Mouse (Mus musculus): ENCODE data around the gene Srcin1.

Srcin1 gene

DNA sequence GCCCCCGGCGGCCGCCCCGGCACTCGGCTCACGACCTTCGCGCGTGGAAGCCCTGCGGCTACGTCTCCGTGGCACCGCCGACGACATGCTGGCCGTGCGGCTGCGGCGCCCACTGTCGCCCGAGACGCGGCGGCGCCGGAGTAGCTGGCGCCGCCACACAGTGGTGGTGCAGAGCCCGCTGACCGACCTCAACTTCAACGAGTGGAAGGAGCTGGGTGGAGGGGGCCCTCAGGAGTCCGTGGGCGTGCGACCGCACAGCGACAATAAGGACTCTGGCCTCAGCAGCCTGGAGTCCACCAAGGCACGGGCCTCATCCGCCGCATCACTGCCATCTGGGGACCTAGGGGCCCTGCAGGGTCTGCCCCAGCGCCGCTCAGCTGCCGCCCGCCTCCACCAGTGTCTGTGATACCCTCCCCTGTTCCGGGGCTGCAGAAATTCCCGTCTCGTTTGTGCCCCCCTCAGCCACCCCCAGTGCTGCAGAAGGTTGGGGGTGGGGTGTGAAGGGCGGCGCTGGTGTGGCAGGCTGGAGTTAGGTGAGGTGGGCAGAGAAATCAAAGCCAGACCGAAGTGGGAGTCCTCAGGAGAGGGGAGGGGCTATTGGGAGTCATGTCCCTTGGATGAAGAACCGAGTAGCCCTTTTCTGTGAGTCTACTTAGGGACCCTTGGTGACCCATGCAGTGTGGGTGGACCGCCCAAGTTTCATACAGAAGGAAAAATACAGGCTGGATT lies 75.1 kb downstream of the Srcin1 start:
- no peak for DNase-seq

DNA sequence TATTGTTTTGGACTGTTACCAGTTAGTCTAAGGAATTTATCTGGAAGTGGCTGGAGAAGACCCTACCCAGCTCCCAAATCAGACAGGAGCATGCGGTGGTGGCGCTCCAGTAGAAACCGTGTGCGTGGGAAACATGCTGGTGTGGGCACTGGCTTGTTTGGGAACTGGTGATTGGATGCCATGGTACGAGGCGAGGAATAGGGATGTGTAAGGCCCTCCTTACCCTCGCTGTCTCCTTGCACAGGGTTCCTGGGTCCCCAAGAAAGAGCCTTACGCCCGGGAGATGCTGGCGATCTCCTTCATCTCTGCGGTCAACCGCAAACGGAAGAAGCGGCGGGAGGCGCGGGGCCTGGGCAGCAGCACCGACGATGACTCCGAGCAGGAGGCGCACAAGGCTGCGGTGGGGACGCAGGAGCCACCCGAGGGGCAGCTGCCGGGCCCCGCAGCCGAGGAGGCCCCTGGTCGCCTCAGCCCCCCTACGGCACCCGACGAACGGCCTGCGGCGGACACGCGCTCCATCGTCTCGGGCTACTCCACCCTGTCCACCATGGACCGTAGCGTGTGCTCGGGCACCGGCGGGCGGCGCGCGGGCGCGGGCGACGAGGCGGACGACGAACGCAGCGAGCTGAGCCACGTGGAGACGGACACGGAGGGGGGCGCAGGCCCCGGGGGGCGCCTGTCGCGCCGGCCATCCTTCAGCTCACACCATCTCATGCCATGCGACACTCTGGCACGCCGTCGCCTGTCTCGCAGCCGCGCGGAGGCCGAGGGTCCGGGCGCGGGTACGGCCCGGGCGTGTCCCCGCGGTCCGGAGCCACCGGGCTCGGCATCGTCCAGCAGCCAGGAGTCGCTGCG lies 75.9 kb downstream of the Srcin1 start, which contains the start of gene 4933428G20Rik:
TSS of gene 4933428G20Rik (minus strand) at position 476 of the 855 bp plus-strand sequence.
- no peak for DNase-seq

DNA sequence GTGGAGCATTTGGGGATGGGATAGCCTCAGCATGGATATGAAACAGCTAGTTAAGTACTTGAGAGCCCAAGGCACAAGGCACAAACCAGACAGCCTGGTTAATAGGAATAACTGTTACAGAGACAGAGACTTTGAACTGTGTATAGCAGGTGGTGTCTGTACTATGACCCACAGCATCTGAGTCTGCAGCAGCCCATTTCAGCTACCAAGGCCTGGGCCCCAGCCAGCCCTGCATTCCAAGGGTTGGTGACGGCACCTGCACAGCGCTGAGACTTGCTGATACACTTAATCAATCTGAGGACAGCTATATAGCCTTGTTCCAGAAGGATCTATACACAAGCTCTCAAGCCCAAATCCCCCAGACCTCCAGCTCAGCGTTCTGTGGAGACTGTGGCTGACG lies 78.4 kb downstream of the Srcin1 start:
- no peak for DNase-seq

DNA sequence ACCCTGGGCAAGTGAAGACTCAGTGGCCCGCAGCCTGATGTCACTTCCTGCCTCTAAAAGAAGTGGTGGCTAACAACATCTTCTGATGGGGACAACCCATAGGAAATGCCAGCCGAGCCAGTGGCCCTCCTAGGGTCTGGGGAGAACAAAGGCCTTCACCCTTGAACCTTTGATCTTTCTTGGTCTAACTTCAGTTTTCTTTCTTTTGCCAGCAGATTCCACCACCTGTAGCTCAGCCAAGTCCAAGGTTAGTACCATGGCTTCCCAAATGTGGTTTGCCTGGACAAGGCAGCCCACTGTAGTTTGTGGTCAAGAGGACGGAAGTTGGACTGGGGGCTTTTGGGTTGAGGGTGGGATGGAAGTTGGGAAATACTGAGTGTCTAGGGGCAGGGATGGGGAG lies 83.2 kb downstream of the Srcin1 start:
- DNase-seq: no peak

GRCm38 (mm10) chr11:97491640-97492039 lies 84.3 kb downstream of the Srcin1 start:
- DNase-seq: no peak

DNA sequence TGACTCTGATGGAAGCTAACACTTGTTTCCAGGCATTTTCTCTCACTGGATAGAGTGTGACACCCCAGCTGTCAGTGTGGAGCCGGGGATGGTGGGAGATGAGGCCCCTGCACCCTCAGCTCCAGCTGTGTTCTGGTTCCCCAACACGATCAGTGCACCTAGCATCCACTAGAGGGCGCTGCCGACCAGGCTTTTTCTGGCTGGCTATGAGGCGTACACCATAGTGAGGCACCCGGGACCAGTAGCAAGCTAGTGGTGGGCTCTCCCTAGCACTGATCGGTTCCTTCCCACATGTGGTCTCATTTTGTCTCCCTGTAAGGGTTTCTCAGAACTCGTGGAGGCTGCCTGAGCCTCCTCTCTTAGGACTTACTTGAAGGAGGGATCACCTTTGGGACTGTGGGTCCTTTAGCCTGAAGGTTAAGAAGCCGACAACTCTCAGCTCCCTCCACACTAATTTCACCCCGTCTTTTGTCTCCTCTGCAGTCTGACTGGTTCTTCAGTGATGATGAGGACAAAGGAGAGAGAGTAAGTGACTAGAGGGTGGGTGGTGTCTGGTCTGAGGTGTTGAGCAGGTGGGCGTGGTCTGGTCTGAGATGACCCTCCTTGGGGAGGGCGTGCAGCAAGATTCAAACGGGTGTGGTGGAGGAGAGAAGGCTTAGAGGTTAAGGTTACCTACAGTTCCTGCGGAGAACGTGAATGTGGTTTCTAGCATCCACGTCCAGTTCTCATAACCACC lies 86.2 kb downstream of the Srcin1 start:
- DNase-seq: peak; percentile 50 to 66

GRCm38 (mm10) chr11:97487656-97488055 lies 88.3 kb downstream of the Srcin1 start:
- DNase-seq: no peak

DNA sequence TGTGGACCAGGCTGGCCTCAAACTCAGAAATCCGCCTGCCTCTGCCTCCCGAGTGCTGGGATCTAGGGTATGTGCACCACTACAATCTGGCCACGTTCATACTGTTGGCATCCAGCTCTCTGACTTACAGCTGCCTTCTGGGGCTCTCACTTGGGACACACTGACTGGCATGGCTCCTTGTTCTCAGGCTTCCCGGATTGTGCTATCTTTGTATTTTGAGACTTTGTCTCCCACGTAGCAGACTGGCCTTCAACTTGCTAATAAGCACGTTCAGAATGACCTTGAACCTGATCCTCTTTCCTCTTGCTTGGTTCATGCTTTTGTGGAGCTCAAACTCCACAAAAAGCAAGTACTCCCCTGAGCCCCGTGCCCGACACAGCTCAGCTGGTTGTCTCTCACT lies 90.3 kb downstream of the Srcin1 start:
- DNase-seq: no peak

- no peak for DNase-seq
Observed at GRCm38 (mm10) chr11:97479824-97480223, 96.2 kb downstream of the Srcin1 start.

- no peak for DNase-seq
Observed at GRCm38 (mm10) chr11:97479085-97479484, 96.9 kb downstream of the Srcin1 start.

DNA sequence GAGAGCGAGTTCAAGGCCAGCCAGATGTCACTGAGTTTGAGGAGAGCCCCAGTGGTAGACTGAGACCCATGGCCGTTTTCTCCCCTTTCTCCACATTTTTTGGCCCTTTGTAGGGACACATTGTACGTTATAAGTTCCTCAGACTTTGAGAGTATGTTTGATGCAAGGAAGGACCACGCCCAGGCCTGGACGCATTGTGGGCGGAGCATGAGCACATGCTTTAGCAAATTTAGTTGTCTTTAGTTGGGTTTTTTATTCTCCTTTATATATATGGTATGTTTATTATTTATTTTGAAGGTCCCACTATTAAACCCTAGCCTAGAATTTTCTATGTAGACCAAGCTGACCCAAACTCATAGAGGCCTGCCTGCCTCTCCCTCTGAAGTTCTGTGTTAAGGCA lies 97.6 kb downstream of the Srcin1 start:
- no peak for DNase-seq

GRCm38 (mm10) chr11:97477431-97477830 lies 98.6 kb downstream of the Srcin1 start:
- no peak for DNase-seq

DNA sequence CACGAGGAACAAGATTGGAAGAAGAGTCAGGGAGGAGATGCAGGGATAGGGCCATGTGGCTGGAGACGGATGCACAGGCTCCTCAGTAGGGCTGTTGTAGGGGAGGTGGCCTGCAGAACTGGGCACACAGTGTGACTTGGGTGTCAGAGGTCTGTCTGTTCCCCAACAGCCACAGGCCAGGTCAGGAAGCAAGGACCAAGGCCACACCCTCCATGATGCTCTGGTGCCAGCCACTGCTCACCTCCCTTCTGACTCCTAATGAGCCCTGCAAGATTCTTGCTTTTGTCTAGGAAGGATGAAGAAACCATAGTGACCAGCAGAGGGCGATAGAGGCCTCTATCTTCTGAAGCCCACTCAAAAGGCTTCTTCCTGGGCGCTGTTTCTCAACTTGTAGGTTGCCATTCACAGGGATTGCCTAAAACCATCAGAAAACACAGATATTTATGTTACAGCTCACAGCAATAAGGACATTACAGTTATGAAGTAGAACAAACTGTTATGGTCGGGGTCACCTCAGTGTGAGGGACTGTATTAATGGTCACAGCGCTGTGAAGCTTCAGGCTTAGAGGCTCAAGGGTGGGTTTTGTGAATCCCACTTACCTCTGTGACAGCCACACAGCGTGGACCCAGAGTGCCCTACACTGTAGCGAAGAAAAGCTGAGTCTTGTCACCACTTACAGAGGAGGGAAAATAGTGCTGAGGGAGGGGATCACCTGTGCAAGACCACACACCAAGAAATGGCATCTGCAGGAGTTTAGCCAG lies 99.5 kb downstream of the Srcin1 start:
- peak in 1 of 2 experiments; percentile 43 for DNase-seq

DNA sequence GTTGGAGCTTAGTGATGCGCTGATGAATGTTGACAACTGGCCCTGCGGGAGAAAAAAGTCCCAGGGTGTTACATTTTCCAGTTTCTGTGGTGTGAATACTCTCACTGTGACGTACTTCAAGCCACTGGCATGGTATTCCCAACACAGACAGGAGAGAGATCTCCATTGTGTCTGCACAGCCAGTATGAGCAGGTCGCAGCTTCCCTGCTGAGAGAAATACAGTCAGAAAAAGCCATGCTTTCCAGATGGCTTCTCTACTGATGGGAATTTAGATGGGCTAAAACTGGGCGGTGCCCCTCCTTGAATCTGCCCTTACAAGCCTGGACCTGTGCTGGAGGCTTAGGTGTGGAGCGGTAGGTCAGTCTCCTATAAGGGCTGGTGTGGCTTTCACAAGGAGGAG lies 104.7 kb downstream of the Srcin1 start:
- no peak for DNase-seq

GRCm38 (mm10) chr11:97469828-97470227 lies 106.2 kb downstream of the Srcin1 start:
- no peak for DNase-seq

- DNase-seq: peak; percentile 76 to 85
Observed at GRCm38 (mm10) chr11:97468639-97469287, 107.2 kb downstream of the Srcin1 start.

DNA sequence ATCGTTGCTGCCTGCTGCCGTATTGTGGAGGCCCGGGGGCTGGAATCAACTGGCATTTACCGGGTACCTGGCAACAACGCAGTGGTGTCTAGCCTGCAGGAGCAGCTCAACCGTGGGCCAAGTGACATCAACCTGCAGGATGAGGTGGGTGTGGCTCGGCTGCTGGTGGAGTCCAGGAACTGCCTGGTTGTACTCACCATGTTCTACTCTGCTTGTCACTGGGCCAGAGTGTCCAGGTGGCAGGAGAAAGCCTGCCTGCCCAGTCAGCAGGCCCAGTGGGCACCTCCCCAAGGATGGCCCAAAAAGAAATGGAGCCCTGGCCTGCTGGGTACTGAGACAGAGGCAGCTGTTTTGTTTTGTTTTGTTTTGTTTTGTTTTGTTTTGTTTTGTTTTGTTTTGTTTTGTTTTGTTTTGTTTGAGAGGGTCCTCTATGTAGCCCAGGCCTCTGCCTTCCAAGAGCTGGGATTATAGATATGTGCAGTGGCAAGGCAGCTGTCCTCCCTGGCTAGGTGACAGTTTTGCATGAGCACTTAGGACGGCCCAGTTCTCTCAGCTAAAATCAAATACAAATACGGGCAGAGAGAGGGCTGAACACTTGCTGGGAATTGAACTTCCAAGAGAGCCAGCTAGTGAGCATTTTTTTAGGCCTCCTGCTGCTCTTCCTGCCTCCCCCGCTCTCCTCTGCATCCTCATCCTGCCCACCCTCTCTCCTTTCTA lies 109.4 kb downstream of the Srcin1 start:
- no peak for DNase-seq

GRCm38 (mm10) chr11:97465957-97466356 lies 110.0 kb downstream of the Srcin1 start:
- no peak for DNase-seq

DNA sequence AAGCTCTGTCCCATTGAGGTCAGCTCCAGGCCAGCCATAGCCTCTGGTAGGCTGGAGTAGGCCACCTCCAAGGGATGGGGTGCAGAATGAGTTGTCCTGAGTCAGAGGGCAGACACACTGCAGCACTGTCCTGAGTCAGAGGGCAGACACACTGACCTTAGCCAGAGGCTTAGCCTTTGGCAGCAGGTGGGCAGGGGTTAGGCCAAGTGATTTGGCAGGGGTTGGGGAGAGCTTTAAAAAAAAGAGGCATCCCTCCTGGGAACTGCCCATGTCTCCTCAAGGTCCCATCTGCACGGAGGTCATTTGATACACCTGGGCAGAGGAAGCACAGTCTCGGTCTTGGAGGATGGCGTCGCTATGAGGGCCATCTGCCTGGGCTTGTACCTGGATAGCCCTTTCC lies 112.0 kb downstream of the Srcin1 start:
- no peak for DNase-seq

DNA sequence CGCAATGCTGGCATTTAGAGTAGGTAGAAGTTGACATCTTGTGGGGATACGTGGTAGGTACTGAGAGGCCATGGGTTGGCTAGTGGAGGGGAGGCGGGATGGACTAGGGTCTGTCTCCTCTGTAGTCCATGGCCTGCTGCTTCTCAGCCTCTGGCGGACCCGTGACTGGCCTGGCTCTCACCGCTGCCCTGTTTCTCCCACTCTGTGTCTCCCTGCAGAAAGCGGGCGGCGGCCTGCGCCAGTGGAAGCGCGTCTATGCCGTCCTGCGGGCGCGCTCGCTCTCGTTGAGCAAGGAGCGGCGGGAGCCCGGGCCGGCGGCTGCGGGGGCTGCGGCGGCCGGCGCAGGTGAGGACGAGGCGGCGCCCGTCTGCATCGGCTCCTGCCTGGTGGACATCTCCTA lies 112.8 kb downstream of the Srcin1 start:
- no peak for DNase-seq

GRCm38 (mm10) chr11:97462538-97462937 lies 113.4 kb downstream of the Srcin1 start:
- DNase-seq: no peak
